Mouse (Mus musculus): ENCODE data around the gene Olfr585. TPM values are rescaled to one million over a fixed set of nuclear protein-coding genes. Genes with fewer than 3 reads are reported as not detected.

Gene Olfr585
- polyA plus RNA-seq (2012; rRNA removed) = not detected in 2 replicates

- no peak for DNase-seq (ENCODE audit: extremely low spot score in 1 of 2, low spot score in 1 of 2)
Observed at GRCm38 (mm10) chr7:103097420-103097819, at the start of gene Olfr585. Olfr585 (plus strand) TSS chr7:103097720.

GRCm38 (mm10) chr7:103051000-103051399 is 46.5 kb upstream of the Olfr585 start, which contains the start of gene Olfr583:
Olfr583 (plus strand) TSS chr7:103051300.
- DNase-seq (ENCODE audit: extremely low spot score in 1 of 2, low spot score in 1 of 2) = no peak

- DNase-seq (ENCODE audit: extremely low spot score in 1 of 2, low spot score in 1 of 2) = no peak
Observed at GRCm38 (mm10) chr7:103081585-103081984, 15.9 kb upstream of the Olfr585 start, which contains the start of gene Olfr584. Olfr584 (plus strand) TSS chr7:103081885.

GRCm38 (mm10) chr7:103119406-103119805 is 21.9 kb downstream of the Olfr585 start:
- peak in 1 of 2 experiments; percentile 15 for DNase-seq (ENCODE audit: extremely low spot score in 1 of 2, low spot score in 1 of 2)

GRCm38 (mm10) chr7:103125538-103125937 is 28.0 kb downstream of the Olfr585 start, which contains the start of gene Olfr586:
Olfr586 (minus strand) TSS chr7:103125638.
- DNase-seq (ENCODE audit: extremely low spot score in 1 of 2, low spot score in 1 of 2) = no peak

GRCm38 (mm10) chr7:103140579-103140978 is 43.1 kb downstream of the Olfr585 start, which contains the start of gene Olfr588-ps1:
Olfr588-ps1 (plus strand) TSS chr7:103140879.
- DNase-seq (ENCODE audit: extremely low spot score in 1 of 2, low spot score in 1 of 2) = no peak

Other genes starting within 250 kb of the Olfr585 start
- gene Olfr566, start 239.0 kb upstream of the Olfr585 start, polyA plus RNA-seq (2012; rRNA removed) = 0.11 TPM in 1 of 2 replicates, not detected in the other
- not detected in 2 replicates for gene Olfr568, start 220.6 kb upstream of the Olfr585 start, polyA plus RNA-seq (2012; rRNA removed)
- not detected in 2 replicates for gene Olfr569, start 206.8 kb upstream of the Olfr585 start, polyA plus RNA-seq (2012; rRNA removed)
- gene Olfr570, start 203.1 kb upstream of the Olfr585 start, polyA plus RNA-seq (2012; rRNA removed) = not detected in 2 replicates
- gene Olfr571, start 180.2 kb upstream of the Olfr585 start, polyA plus RNA-seq (2012; rRNA removed) = not detected in 2 replicates
- gene Olfr572, start 173.3 kb upstream of the Olfr585 start, polyA plus RNA-seq (2012; rRNA removed) = not detected in 2 replicates
- gene Olfr573-ps1, start 155.1 kb upstream of the Olfr585 start, polyA plus RNA-seq (2012; rRNA removed) = not detected in 2 replicates
- not detected in 2 replicates for gene Olfr574, start 149.3 kb upstream of the Olfr585 start, polyA plus RNA-seq (2012; rRNA removed)
- gene Olfr575, start 138.9 kb upstream of the Olfr585 start, polyA plus RNA-seq (2012; rRNA removed) = not detected in 2 replicates
- not detected in 2 replicates for gene Olfr576, start 135.1 kb upstream of the Olfr585 start, polyA plus RNA-seq (2012; rRNA removed)
- not detected in 2 replicates for gene Olfr577, start 121.8 kb upstream of the Olfr585 start, polyA plus RNA-seq (2012; rRNA removed)
- gene Olfr578, start 108.4 kb upstream of the Olfr585 start, polyA plus RNA-seq (2012; rRNA removed) = not detected in 2 replicates
- gene Olfr582, start 59.7 kb upstream of the Olfr585 start, polyA plus RNA-seq (2012; rRNA removed) = not detected in 2 replicates
- gene Olfr583, start 46.4 kb upstream of the Olfr585 start, polyA plus RNA-seq (2012; rRNA removed) = not detected in 2 replicates
- gene Olfr584, start 15.8 kb upstream of the Olfr585 start, polyA plus RNA-seq (2012; rRNA removed) = 0.13 TPM in 1 of 2 replicates, not detected in the other
- not detected in 2 replicates for gene Olfr586, start 27.9 kb downstream of the Olfr585 start, polyA plus RNA-seq (2012; rRNA removed)
- not detected in 2 replicates for gene Olfr588-ps1, start 43.2 kb downstream of the Olfr585 start, polyA plus RNA-seq (2012; rRNA removed)
- not detected in 2 replicates for gene Olfr589, start 58.6 kb downstream of the Olfr585 start, polyA plus RNA-seq (2012; rRNA removed)
- gene Olfr591, start 80.6 kb downstream of the Olfr585 start, polyA plus RNA-seq (2012; rRNA removed) = 0.11 TPM in 1 of 2 replicates, not detected in the other
- not detected in 2 replicates for gene Olfr592, start 87.1 kb downstream of the Olfr585 start, polyA plus RNA-seq (2012; rRNA removed)
- gene Olfr593, start 114.1 kb downstream of the Olfr585 start, polyA plus RNA-seq (2012; rRNA removed) = not detected in 2 replicates
- not detected in 2 replicates for gene Olfr594, start 119.3 kb downstream of the Olfr585 start, polyA plus RNA-seq (2012; rRNA removed)
- gene Usp17ld, start 154.8 kb downstream of the Olfr585 start, polyA plus RNA-seq (2012; rRNA removed) = not detected in 2 replicates
- gene Olfr596, start 207.9 kb downstream of the Olfr585 start, polyA plus RNA-seq (2012; rRNA removed) = 0.23 TPM in 1 of 2 replicates, not detected in the other
- gene Olfr597, start 218.6 kb downstream of the Olfr585 start, polyA plus RNA-seq (2012; rRNA removed) = 0.19 TPM in 1 of 2 replicates, not detected in the other
- 0.06 TPM in 1 of 2 replicates, not detected in the other for gene Olfr598, start 225.8 kb downstream of the Olfr585 start, polyA plus RNA-seq (2012; rRNA removed)
- gene Olfr599, start 238.2 kb downstream of the Olfr585 start, polyA plus RNA-seq (2012; rRNA removed) = not detected in 2 replicates